Comparison of ENCODE assay signal across 8 mouse cellular contexts in genomic region chr3:79811632-79812031, GRCm38 (mm10). TPM values are rescaled to one million over a fixed set of nuclear protein-coding genes. Genes with fewer than 3 reads are reported as not detected.
A peak's percentile ranks its signal among the peaks of the same experiment; 100 is the strongest.
DNase-seq lines count a peak whose midpoint lies in the region; ATAC-seq and TF ChIP-seq lines count a peak whose summit lies in the region.

No protein-coding gene starts in this region.

- no peak overlapping the region for H3K27ac ChIP-seq in liver, embryonic 14.5 days
- H3K27ac ChIP-seq in liver, embryonic 12.5 days, result no peak overlapping the region
- H3K27ac ChIP-seq in bone marrow, adult 2 months (ENCODE audit: control insufficient read depth, insufficient read depth, low read depth, low read length, poor library complexity), result no peak overlapping the region

- WGBS in liver, embryonic 14.5 days (ENCODE audit: insufficient replicate concordance), result 39% methylated on average over 3 of the region's 3 CpGs
- 32% methylated on average over 3 of the region's 3 CpGs for WGBS in liver, embryonic 12.5 days (ENCODE audit: insufficient replicate concordance)
- WGBS in bone marrow, adult 2 months, result 36% methylated on average over 3 of the region's 3 CpGs

- peak; percentile 32; the same call in 1 of the 2 replicates for TF ChIP-seq CTCF in liver, embryonic 14.5 days (IDR thresholded peaks at IDR 0.05; ENCODE audit: low read depth)
- TF ChIP-seq CTCF in bone marrow, adult 2 months (IDR thresholded peaks at IDR 0.05; ENCODE audit: control insufficient read depth, insufficient read depth, low read length), result peak; percentile 24; the same call in 1 of the 2 replicates

- DNase-seq in cerebellum, postnatal 14 days, result peak; percentile 59 to 66
- DNase-seq in cerebellum, adult 11 months, result no peak
- no peak for DNase-seq in liver, embryonic 14.5 days (ENCODE audit: low read depth in 3 of 3, low spot score in 3 of 3)
- DNase-seq in ovary, postnatal 36 days (ENCODE audit: low spot score), result no peak

- no peak overlapping the region for H3K4me3 ChIP-seq in liver, embryonic 14.5 days (ENCODE audit: insufficient read depth in 1 of 2, low read depth in 2 of 2, low read length in 2 of 2)
- H3K4me3 ChIP-seq in liver, embryonic 12.5 days, result no peak overlapping the region
- no peak overlapping the region for H3K4me3 ChIP-seq in bone marrow, adult 2 months (replicated peaks; ENCODE audit: control insufficient read depth, low read depth, low read length)

- H3K4me1 ChIP-seq in liver, embryonic 14.5 days (replicated peaks; ENCODE audit: control insufficient read depth in 2 of 2, insufficient read depth in 2 of 2, low read length in 1 of 2), result peaks cover 0 to 4% of the 10 kb centered on the region in 2 experiments; a peak in 2 of 4 replicates
- 0 out of 2 replicates have a peak, but pooled peaks cover 6% of the 10 kb centered on the region for H3K4me1 ChIP-seq in liver, embryonic 12.5 days
- H3K4me1 ChIP-seq in bone marrow, adult 2 months (ENCODE audit: control insufficient read depth, insufficient read depth, low read length), result no peaks in the 10 kb centered on the region

- no peaks in the 10 kb centered on the region for H3K9me3 ChIP-seq in liver, embryonic 14.5 days (ENCODE audit: control insufficient read depth, low read length)
- no peaks in the 10 kb centered on the region for H3K9me3 ChIP-seq in liver, embryonic 12.5 days (replicated peaks)

- no peak overlapping the region for H3K4me2 ChIP-seq in liver, embryonic 14.5 days (ENCODE audit: low read depth)
- H3K4me2 ChIP-seq in liver, embryonic 12.5 days, result no peak overlapping the region

- ATAC-seq in liver, embryonic 14.5 days (ENCODE audit: insufficient read depth), result no peak
- ATAC-seq in liver, embryonic 12.5 days, result no peak
- 0 out of 2 replicates have a peak, but pooled peaks have one; percentile 22 for ATAC-seq in neutrophil, adult 5-6 weeks (ENCODE audit: extremely low read depth, insufficient number of reproducible peaks, low FRiP score, poor library complexity, severe bottlenecking)
- ATAC-seq in cerebellum, adult (ENCODE audit: insufficient number of reproducible peaks, low FRiP score, low TSS enrichment), result no peak

- no peak for TF ChIP-seq EP300 in liver, embryonic 14.5 days (IDR thresholded peaks at IDR 0.05; ENCODE audit: low read depth)

- TF ChIP-seq POLR2A in bone marrow, adult 2 months (IDR thresholded peaks at IDR 0.05; ENCODE audit: borderline replicate concordance, control insufficient read depth, low read depth, low read length), result no peak

- H3K27me3 ChIP-seq in liver, embryonic 14.5 days (ENCODE audit: control insufficient read depth, insufficient read depth, low read length), result no peaks in the 10 kb centered on the region
- H3K27me3 ChIP-seq in liver, embryonic 12.5 days (replicated peaks), result no peaks in the 10 kb centered on the region

- H3K9ac ChIP-seq in liver, embryonic 14.5 days (replicated peaks), result no peak overlapping the region
- H3K9ac ChIP-seq in liver, embryonic 12.5 days, result no peak overlapping the region

- no peaks in the 10 kb centered on the region for H3K36me3 ChIP-seq in liver, embryonic 14.5 days (replicated peaks; ENCODE audit: control insufficient read depth, insufficient read depth, low read depth)
- no peaks in the 10 kb centered on the region; the same call in 1 of the 2 replicates for H3K36me3 ChIP-seq in liver, embryonic 12.5 days

RNA-seq across cellular contexts. Expression of gene Tmem144, which starts 40.9 kb away (rescaled TPM):
- 0.68 and 0.73 TPM in 2 replicates for polyA plus RNA-seq in liver, embryonic 14.5 days (2012; rRNA removed)
- 1.7 and 1.9 TPM in 2 replicates for polyA plus RNA-seq in liver, embryonic 14.5 days (2014; fragmentation: Nextera tagmentation; extraction: Ambion mirVana)
- polyA plus RNA-seq in liver, embryonic 12.5 days (2016; fragmentation: Nextera tagmentation; extraction: Ambion mirVana), result 2.2 and 2.5 TPM in 2 replicates
- polyA plus RNA-seq in bone marrow, adult 2 months (2011; ENCODE audit: insufficient read depth, insufficient read length, low replicate concordance, missing spikeins), result not detected in 2 replicates
- 0.35 TPM in 1 of 2 replicates, not detected in the other for total RNA-seq in neutrophil, adult 5-6 weeks (2017)

Comparison
In these comparisons a context has a peak if more than half of its experiments do, and no peak if none do; other contexts are left out.
1. DNase-seq: peak in cerebellum, postnatal 14 days (2 of 2); none in cerebellum, adult 11 months (single experiment), liver, embryonic 14.5 days (0 of 3) and ovary, postnatal 36 days (single experiment).